Mouse (Mus musculus) lung, postnatal 25 days (tissue): ENCODE results near the gene Aqp6.

Experiments
- DNase-seq: peaks from one replicate; pipeline ENCODE4 v3.0.0; 2022; ENCODE audit warnings: low spot score

The Aqp6 gene

DNA sequence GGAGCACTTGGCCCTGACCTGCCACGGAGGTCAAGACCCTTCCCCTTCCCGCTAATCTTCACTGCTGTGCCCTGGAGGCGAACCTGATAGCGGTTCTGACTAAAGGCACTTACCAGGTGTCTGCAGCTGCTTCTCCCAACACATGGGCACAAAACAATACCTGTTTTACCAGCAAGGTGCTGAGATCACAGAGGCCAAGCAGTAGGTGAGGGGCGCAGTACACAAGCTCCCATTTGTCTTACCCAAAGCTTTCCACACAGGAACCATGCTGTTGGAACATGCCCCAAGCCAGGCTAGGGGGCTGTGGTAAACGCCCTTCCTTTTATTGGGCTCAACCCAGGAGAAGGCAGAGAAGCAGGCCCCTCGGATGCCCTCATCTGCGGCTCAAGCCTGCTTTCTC lies 3.6 kb upstream of the Aqp6 start:
- no peak for DNase-seq

DNA sequence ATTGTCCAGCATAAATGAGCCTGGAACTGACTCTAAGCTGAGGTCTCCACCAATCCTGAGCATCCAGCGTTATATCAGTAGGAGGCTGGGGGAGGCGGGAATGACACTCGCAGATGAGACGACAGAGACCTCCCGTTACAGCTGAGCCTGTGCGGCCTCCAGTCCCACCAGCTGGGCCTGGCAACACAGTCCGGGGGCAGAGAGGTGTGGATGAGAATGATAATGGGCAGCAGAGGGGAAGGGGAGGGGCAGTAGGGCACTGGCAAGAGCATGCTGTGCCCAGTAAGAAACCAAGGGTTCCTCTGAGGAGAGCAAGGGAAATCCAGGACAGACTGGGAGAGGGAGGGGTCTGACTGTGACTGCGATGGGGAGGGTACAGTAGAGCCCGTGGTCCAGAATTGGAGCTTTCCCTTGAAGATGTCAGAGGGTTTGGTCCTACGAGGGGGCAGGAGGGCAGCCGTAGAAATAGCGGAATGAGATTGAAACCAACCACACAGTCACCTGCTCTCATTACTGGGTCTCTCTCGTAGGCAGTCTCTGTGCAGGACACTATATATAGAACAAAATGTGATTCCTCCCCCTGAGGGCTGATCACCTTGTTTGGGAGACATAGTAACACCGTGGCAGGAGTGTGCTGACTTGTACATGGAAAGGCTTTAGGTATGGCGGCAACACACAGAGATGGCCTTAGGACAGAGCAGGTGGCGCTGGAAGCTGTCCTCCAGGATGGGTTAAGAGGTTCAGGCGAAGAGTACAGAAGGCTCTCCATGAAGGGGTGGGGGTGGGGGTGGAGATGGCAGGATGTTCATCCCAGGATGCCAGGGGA lies 1.7 kb upstream of the Aqp6 start:
- no peak for DNase-seq

DNA sequence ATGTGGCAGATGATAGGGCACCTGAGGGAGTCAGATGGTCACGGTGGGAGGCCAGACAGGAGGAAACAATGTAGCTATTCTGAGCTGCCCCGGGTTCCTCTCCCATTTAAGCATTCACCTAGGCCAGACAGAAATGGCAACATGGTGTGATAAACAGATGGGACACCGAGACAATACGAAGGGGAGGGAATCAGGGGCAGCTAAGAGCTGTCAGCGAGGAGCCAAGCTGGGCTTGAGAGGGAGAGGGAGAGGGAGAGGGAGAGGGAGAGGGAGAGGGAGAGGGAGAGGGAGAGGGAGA lies 572 bp downstream of the Aqp6 start:
- no peak for DNase-seq

DNA sequence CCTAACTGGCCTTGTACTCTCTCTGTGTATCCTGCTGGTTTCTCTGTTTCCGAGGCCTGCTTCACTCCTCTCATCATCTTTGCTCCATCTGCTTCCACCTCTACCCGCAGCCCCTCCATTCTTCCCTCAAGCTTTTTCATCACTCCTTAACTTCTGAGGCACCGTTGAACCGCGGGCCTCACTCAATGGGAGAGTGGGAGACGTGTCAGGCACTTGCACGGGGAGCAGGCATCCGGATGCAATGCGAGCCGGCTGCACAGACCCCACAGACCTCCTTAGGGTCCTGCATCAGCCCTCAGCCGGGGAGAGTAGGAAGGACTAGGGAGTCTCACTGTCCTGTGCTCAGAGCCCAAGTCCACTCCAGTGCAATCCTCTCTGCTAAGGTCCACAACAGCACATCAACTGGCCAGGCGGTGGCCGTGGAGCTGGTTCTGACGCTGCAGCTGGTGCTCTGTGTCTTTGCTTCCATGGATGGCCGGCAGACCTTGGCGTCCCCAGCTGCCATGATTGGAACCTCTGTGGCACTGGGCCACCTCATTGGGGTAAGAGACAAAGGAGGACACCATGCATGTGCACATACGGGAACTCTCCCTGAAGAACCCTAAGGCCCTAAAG lies 1.1 kb downstream of the Aqp6 start:
- DNase-seq = no peak

DNA sequence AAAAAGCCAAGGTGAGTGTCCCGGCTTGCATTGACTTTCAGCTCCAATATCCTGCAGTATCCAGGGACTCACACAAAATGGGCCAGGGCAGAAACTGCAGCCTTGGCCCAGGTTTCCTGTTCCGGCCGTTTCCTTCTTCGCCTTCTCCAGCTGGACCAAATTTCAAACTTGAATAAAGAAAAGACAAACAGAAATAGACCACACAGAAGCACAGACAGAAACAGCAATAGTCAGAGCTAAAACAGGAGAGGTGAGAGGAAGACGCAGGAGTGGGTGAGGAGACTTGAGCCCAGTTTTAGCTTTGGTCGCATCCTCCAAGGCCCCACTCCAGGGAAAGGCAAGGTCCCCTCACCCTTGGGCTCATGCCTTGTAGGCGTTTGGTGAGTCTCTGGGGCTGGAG lies 2.0 kb downstream of the Aqp6 start:
- no peak for DNase-seq

DNA sequence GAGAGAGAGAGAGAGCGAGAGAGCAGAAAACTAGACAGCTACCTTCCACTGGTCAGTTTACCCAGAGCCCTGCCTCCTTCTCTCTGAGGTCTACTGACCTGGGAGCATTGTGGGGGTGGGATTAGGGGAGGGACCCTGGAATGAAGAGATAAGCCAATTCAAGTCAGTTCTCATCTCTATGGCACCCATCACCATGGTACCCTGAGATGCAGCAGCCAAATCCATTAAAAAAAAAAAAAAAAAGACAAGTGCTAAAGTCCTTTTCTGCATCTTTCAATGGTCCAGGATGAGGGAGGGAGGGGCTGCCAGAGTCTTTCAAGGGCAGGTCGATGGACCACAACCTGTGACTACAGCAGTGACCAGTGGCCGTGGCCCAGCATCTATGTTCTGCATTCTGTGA lies 4.4 kb downstream of the Aqp6 start:
- no peak for DNase-seq

DNA sequence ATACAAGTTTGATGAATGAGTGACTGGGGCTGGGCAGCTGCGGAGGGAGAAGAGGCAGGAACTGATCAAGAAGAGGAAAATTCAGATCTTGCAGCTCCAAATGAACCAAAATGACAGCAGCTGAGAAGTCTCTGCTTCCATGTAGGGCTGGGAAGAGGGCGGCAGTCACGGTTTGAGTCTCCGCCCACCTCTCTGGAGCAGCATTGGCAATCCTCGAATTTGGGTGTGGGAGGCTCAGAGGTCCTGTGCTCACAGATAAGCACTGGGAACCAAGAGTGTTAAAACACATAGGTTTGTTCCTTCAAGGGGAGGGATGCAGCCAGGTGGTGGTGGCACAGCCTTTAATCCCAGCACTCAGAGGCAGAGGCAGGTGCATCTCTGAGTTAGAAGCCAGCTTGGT lies 5.3 kb downstream of the Aqp6 start:
- no peak for DNase-seq

DNA sequence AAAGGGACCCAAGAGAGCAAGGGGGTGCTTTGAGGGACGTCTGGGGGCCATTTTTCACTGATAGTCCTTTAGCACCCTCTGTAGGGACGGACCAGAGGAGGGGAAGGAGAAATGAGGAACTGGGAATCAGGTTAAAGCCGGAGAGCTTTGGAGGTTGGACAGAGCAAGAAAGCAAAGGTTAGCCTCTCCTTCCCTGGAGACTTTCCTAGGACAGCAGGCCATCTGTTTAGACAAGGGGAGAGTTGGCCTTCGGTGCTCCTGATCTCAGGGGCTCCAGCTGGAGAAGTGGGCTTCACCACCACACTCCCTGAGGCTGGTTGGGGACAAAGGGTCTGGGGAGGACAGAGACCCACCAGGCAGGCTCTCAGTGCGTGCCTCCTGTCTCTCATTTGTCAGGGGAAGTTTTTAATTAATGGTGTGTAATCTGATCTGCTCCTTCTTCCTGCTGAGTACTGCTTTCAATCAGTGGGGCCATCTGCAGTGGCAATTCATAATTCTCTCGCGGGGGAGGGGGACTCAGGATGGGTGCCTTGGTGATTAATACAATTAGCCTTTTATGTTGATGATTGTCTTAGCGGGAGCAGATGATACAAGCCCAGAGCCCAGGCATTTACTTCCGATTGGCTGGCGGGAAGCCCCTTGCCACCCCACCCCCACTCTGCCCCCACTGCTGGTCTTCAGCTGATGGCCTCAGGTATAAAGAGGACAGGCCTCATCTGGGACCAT lies 6.4 kb downstream of the Aqp6 start:
- DNase-seq = no peak

DNA sequence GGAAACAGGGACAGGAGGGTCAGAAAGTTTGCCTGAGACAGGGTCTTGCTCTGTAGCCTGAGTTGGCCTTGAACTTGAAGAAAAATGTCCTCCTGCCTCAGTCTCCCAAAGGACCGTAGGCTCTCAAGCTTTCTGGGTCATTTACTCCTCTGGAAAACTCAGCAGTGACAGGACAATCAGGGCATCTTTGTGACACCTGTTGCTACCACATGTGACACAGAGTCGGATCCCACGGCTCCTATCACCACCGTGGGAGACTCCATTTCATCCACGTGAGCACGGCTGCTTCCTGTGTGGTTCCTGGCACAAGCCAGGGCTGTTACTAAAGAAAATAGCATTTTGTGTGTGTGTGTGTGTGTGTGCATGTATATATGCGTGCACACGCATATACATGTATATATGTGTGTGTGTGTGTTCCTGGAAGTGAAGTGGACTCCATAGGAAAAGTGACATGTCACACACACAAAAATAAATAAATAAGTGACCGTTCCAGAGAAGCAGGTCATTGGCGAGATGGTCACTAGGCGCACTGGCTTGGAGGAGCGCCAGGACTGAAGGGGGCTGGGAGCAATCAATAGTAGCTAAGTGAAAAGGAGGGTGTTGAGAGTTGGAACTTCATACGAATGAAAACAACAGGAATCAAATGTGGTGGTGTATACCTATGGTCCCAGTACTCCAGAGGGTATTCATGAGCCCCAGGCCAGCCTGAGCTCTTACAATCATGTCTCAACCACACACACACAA lies 7.4 kb downstream of the Aqp6 start:
- DNase-seq = no peak

DNA sequence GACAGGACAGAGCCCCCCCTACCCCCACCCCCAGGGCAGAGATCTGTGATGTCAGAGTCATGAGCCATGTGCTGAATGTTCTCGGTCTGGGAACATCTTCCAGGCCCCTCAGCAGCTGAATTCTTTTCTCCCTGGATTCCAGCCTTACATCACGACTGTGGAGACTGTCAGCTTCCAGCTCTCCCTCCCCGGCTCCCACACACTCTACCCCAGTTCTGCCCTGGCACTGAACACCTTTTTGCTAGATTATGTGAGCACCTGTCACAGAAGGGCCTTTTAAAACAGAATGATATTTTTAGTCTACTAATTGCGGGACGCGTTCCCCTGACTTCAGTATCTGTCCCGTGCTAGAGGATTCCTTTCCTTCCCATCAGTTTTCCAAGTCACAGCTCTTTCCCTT lies 10.4 kb downstream of the Aqp6 start:
- DNase-seq = no peak

DNA sequence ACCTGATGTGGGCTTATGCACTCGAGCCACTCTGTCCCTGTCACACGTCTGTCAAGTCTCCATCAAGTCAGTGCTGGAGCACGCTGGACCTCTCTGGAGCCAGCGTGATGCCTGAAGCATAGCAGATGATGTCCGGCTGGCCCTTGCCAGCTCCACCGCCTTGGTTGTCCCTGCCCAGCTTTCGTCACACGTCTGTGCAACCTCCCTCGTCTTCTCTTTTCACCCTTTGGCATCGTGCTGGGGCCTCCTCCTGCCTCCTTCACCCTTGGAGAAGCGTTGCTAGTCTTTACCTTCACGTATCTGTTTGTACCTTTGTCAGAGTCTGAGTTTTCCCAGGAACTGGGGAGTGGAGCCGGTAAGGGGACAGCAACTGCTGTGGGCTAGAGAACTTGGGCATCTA lies 13.1 kb downstream of the Aqp6 start:
- DNase-seq = no peak

DNA sequence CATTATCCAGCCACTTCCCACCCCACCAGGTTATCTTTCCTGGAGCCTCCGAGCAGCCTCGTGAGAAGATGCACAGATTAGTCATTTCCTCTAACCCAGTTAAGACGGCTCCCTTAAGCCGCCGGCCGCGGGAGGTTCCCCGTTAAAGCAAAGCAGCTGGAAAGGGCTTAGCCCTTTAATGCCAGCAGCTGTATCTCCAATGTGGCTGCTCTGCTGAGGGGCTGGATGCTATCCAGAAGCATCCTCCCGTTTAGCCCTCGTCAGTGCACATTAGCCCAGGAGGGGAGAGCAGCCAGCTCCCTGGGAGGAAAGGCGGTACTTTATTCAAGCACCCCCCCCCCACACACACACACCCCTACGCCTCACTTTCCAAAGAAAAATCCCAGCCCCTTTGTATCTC lies 13.6 kb downstream of the Aqp6 start:
- DNase-seq = no peak

DNA sequence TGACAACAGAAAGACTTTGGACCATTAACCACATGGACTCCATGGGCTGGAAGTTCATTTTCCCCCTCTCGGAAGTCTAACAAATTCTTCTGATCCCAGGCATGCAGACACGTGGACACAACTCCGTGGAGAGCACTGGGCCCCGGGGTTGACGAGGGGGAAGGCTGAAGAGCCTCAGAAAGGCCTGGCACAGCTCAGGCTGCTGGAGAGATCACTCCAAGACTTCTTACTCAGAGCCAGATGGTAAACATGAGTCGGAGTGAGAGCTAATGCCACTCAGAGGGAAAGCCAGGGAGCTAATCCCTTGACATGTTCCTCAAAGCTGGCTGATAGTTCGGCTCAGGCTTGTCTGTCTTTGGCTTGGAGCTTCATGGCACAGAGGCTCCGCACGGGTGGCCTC lies 14.0 kb downstream of the Aqp6 start:
- DNase-seq = peak; percentile 48

DNA sequence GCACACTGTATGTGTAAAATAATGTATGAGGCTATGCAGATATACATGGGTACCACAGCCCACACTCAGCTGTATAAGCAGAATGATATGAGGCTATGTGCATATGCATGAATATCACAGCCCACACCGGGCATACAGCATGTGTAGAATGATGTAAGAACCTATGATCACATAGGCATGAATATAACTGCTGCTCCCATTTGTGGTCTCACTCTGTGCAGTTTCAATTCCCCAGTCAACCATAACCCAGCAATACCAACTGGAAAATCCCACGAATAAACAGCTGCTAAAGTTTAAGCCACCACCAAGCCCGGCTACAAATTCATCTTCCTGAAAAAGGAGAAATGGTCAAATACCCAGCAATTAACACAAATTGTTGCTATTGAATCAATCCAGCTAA lies 17.4 kb downstream of the Aqp6 start:
- DNase-seq = no peak

DNA sequence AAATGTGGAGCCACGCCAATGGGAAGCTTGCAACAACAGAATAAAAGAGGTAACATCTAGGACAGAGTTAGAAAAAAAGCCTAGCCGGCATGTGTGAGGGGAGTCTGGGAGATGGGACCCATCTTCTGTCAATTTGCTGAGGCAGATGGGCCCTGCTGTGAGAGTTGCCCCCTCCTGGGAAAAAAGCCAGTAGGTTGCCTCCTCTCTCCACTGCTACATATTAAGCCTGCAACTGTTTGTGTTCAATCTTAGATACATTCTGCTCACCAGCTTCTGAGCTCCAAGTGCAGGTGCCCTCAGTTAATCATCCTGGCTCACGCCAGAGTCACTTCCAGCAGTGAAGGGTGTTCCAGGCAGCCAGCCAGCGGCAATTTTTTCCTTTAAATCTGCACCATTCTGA lies 18.6 kb downstream of the Aqp6 start:
- no peak for DNase-seq

DNA sequence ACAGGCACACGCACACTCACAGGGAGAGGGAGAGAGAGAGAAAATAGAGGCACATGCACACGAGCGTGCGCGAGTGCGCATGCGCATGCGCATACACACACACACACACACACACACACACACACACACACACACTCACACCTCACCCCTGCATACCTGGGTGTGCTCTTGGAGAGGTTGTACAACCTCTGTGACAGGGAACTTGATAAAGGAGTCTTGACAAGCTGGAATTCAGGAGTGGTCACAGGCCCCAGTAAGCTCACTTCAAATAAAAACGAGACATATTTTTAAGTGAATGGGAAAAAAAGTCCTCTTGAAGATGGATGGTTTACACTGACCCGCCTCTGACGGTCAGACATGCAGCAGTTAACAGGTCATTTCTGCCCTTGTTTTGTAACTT lies 20.9 kb downstream of the Aqp6 start:
- no peak for DNase-seq

DNA sequence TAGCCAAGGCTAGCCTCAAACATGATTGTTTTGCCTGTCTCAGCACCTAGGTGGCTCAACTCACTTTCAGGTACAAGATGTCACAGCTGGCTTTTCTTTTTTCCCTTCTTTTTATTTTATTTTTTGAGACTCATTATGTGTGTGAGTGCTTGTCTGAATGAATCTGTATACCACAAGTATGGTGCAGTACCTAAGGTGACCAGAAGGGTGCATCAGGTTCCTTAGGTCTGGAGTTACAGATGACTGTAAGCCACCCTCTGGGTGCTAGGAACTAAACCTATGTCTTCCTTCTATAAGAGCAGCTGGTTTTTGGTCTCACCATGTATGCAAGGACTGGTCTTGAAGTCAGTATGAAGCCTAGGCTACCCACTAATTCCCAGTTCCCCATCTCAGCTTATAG lies 30.4 kb downstream of the Aqp6 start:
- DNase-seq = no peak

DNA sequence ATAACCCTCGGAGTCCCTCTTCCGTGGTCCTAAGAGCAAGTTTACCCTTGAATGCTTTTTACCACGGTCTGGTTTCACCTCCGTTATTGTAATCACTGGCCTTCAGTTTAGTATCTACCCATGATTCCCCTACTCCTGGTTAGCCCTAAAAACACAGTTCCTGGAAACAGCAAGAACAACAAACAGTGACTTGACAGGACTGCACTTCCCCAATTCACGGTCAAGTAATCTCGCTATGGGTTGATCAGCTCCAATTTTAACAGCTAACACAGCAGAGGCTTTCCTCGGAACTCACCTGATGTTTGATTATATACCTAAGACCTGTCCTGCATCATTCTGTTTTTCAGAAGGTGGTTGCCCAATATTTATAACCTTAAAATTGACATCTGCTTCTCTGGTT lies 33.5 kb downstream of the Aqp6 start:
- no peak for DNase-seq

DNA sequence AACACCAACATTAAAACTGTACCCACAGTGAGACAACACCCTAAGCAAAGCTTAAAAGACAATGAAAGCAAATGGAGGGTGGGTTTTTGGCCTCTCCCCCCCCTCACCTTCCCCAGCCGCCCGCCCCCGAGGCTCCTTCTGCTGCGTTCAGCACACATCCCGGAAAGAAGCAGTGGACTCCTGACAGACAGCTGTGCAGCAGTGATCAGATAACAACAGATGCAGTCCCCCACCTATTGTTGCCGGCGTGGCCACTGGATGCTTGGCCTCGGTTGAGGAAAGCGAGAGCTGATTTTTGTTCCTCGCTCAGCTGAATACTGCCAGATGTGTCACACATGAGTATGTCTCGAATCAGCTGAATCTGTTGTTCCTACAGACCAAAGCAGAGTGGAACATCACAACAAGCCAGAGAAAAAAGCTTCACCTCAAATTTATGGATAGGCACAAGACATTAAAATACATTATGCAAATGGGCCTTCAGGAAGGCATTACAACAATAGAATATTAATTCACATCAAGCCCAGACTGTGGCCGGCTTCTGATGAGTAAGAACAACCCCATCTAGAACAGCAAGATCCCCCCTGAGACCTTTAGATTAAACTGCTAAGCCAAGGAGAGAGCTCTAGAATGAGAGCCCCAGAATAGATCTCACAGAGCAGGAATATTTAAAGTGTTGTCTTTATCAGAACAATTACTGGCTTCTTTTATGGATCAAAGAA lies 36.4 kb downstream of the Aqp6 start:
- DNase-seq = no peak

DNA sequence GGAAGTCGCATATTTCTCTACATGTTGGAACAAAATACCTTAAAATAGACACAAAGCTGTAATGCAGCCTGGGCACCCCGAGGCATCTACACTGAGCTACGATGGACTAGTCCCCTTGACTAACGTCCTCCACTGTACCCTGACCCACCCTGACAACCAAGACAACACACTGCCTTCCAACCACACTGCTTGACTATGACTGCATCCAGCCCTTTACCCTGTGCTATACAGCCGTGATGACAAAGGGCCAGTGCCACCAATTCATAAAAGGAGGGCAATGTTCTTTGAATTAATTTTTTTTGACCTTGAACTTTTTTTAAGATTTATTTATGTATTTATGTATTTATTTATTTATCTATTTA lies 36.9 kb downstream of the Aqp6 start:
- DNase-seq = no peak

DNA sequence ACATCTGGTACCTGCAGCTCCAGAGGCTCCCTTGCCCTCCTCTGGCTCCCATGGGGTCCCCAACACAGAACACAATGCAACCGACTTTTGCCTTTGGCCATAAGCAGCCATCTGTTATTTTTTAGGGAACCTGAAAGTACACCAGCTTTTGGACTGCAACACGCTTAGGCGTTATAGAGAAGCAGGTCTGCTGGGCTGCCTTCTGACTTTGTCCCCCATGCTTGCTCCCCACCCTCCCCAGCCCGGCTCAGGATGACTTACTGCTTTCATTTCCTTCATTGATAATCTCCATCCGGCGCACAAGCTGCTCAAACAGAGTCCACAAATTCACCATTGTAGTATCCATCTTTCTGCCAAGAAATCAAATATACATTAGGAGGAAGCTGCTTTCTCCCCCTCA lies 41.4 kb downstream of the Aqp6 start:
- DNase-seq = no peak

DNA sequence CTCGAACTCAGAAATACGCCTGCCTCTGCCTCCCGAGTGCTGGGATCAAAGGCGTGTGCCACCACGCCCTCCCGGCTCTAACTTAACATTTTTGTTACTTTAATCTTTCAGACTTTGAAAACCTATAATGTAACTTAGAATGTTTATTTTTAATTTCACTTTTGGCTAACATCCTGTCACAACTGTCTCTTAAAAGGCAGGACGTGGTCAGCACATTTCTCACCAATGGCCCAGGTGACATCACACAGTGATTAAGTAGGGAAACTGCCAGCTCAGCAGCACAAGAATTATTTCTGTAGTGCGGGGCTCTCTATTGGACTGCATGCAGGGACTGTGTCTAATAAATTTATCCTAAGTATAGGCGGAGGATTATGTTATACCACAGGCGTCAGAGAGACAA lies 42.6 kb downstream of the Aqp6 start:
- no peak for DNase-seq
